Mouse (Mus musculus) stomach, postnatal 0 days (tissue): Measurements from ENCODE around the gene 2410131K14Rik. TPM values are rescaled to one million over a fixed set of nuclear protein-coding genes. Genes with fewer than 3 reads are reported as not detected.

Source experiments
- ATAC-seq: fragments of 200-750 bp; cut with Nextera tagmentation; 2 replicates; pipeline ENCODE4 v1.8.0; 2017; ENCODE audit not compliant: low FRiP score, low TSS enrichment
- DNase-seq: peaks from one replicate; pipeline ENCODE4 v3.0.0-alpha.2; 2016; ENCODE audit warnings: low spot score
- H3K27ac ChIP-seq: fragments of 300-500 bp; sonication (generic); replicated peaks from 2 replicates; pipeline ENCODE4 v1.5.1; 2014; ENCODE audit warnings: mild to moderate bottlenecking, control low read depth
- H3K27me3 ChIP-seq: fragments of 300-500 bp; sonication (generic); 2 replicates; pipeline ENCODE4 v1.6.1; 2014; ENCODE audit warnings: low read length; ENCODE audit not compliant: control insufficient read depth, insufficient read depth
- H3K36me3 ChIP-seq: fragments of 300-500 bp; sonication (generic); 2 replicates; pipeline ENCODE4 v1.6.1; 2014; ENCODE audit warnings: low read length, mixed read lengths; ENCODE audit not compliant: control insufficient read depth, insufficient read depth
- H3K4me1 ChIP-seq: fragments of 300-500 bp; sonication (generic); replicated peaks from 2 replicates; pipeline ENCODE4 v1.6.1; 2014; ENCODE audit warnings: antibody characterized with exemption; ENCODE audit not compliant: control insufficient read depth, insufficient read depth
- H3K4me2 ChIP-seq: fragments of 300-500 bp; sonication (generic); replicated peaks from 2 replicates; pipeline ENCODE4 v1.6.1; 2014; ENCODE audit warnings: low read depth, mild to moderate bottlenecking, control low read depth, moderate library complexity
- H3K4me3 ChIP-seq: fragments of 300-500 bp; sonication (generic); 2 replicates; pipeline ENCODE4 v1.5.1; 2014; ENCODE audit warnings: low read depth, low read length, control low read depth
- H3K9ac ChIP-seq: fragments of 300-500 bp; sonication (generic); 2 replicates; pipeline ENCODE4 v1.6.1; 2014; ENCODE audit warnings: mild to moderate bottlenecking, low read length, control low read depth, mixed read lengths
- H3K9me3 ChIP-seq: fragments of 300-500 bp; sonication (generic); 2 replicates; pipeline ENCODE4 v1.6.1; 2016; ENCODE audit warnings: low read length; ENCODE audit not compliant: control insufficient read depth
- CTCF ChIP-seq: IDR thresholded peaks from 2 replicates; pipeline ENCODE4 v1.5.1; 2016; ENCODE audit warnings: antibody characterized with exemption, low read depth, mild to moderate bottlenecking, moderate library complexity
- EP300 ChIP-seq: optimal IDR thresholded peaks from 2 replicates; pipeline ENCODE3; 2016; ENCODE audit warnings: antibody characterized with exemption
- WGBS: fragments of 180-500 bp; shearing (Covaris S2); extraction: QIAGEN DNeasy Blood & Tissue Kit; methylation state at CpG from one replicate; pipeline ENCODE4 v1.1.7; 2014; 5-methylcytosine and 5-hydroxymethylcytosine counted together
- polyA plus RNA-seq: library from polyadenylated mRNA; unstranded; fragments of >200 nt; fragmentation: Nextera tagmentation; extraction: Ambion mirVana; gene quantifications from 2 replicates; pipeline ENCODE4 v1.2.1, GENCODE M21; 2015

The 2410131K14Rik gene
- polyA plus RNA-seq, 1 experiment from 2014 or later: 3.8 TPM

GRCm38 (mm10) chr5:118294086-118294864 is 49.2 kb downstream of the 2410131K14Rik start:
- WGBS: 13% methylated on average over 23 of the region's 23 CpGs
- H3K36me3 ChIP-seq: no peaks in the 10 kb centered on the region
- H3K27me3 ChIP-seq: no peaks in the 10 kb centered on the region
- peak overlapping the region; percentile 47 for H3K4me2 ChIP-seq
- no peaks in the 10 kb centered on the region for H3K9me3 ChIP-seq
- H3K4me1 ChIP-seq: peaks cover 2% of the 10 kb centered on the region; the same call in 1 of the 2 replicates
- H3K27ac ChIP-seq: peak overlapping the region; percentile 75
- peak overlapping the region; percentile 24; the same call in 1 of the 2 replicates for H3K4me3 ChIP-seq
- ATAC-seq: peak; percentile 73
- peak; percentile 88 for DNase-seq
- H3K9ac ChIP-seq: no peak overlapping the region
- peak; percentile 18; the same call in 1 of the 2 replicates for TF ChIP-seq CTCF
- TF ChIP-seq EP300: no peak

GRCm38 (mm10) chr5:118294865-118295258 is 49.8 kb downstream of the 2410131K14Rik start:
- ATAC-seq (no peak), DNase-seq (no peak)
- H3K4me2 ChIP-seq: peak overlapping the region; percentile 47
- H3K4me1 ChIP-seq: peaks cover 2% of the 10 kb centered on the region; the same call in 1 of the 2 replicates
- no peak overlapping the region for H3K4me3 ChIP-seq
- H3K27me3 ChIP-seq: no peaks in the 10 kb centered on the region
- H3K27ac ChIP-seq: peak overlapping the region; percentile 75
- H3K9me3 ChIP-seq: no peaks in the 10 kb centered on the region
- H3K9ac ChIP-seq: no peak overlapping the region
- TF ChIP-seq CTCF (no peak), EP300 (no peak)
- WGBS: 69% methylated on average over 7 of the region's 7 CpGs
- H3K36me3 ChIP-seq: no peaks in the 10 kb centered on the region

DNA sequence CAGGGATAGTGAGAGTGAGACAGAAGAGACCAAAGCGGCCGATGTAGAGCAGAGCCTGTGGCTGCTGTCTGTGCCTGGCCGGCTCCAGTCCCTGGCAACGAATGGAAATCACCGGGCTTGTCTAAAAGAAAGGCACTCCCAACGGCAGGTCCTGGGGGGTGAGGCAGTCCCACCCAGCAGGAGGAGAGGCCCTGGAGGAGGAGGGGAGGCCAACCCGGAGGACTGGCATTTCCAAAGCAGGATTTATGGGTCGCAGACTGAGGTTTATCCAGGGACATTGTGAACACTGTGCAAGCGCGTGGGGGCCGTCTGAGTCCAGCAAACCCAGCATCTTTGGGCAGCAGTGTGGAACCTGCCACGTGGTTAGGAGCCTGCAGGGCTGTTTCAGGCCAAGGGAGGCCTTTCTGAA is 52.3 kb downstream of the 2410131K14Rik start:
- Histone ChIP-seq H3K4me2 (no peak overlapping the region), H3K27me3 (no peaks in the 10 kb centered on the region), H3K4me1 (peaks cover 2% of the 10 kb centered on the region; the same call in 1 of the 2 replicates), H3K36me3 (no peaks in the 10 kb centered on the region), H3K4me3 (no peak overlapping the region), H3K9ac (no peak overlapping the region), H3K9me3 (no peaks in the 10 kb centered on the region), H3K27ac (no peak overlapping the region)
- 23% methylated on average over 12 of the region's 12 CpGs for WGBS
- ATAC-seq: no peak
- no peak for TF ChIP-seq EP300
- no peak for TF ChIP-seq CTCF
- DNase-seq: peak; percentile 40

DNA sequence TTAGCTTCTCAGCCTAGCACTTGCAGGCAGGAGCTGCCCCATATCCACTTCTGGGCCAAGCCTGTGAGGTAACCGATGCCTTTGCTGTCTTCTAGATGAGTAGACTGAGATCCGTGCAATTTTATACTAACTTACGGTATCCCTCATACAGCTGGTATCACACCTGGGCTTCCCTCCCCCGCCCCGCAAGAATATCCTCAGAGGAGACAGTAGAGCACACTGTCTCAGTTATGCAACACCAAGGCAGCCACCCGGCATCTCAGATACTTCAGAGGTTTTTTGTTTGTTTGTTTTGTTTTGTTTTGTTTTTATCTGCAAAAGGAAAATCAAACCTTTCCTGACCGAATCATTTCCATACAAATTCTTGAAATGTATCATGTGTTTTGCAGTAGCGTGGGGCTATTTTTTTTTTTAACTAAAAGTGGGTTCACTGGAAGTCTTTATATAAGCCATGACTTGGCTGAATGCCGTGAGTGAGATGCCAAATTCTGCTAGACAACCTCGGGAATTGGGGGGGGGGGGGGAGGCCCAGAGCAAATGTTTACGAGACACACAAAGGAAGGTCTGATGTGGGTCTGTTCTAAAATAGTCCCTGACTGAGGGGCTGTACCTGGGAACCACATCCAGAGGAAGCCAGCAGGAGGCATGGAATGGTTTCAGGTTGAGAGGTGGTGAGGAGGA is 54.8 kb downstream of the 2410131K14Rik start:
- DNase-seq: no peak
- Histone ChIP-seq H3K4me2 (no peak overlapping the region), H3K36me3 (no peaks in the 10 kb centered on the region), H3K9ac (no peak overlapping the region), H3K4me3 (no peak overlapping the region), H3K27me3 (no peaks in the 10 kb centered on the region), H3K9me3 (no peaks in the 10 kb centered on the region), H3K27ac (no peak overlapping the region), H3K4me1 (no peaks in the 10 kb centered on the region)
- 54% methylated on average over 11 of the region's 11 CpGs for WGBS
- no peak for ATAC-seq
- no peak for TF ChIP-seq CTCF
- TF ChIP-seq EP300: no peak

GRCm38 (mm10) chr5:118302466-118303155 is 57.6 kb downstream of the 2410131K14Rik start:
- WGBS: 25% methylated on average over 9 of the region's 9 CpGs
- DNase-seq (peak; percentile 72), ATAC-seq (peak; percentile 57)
- TF ChIP-seq CTCF (no peak), EP300 (no peak)
- H3K4me2 ChIP-seq: no peak overlapping the region
- no peak overlapping the region for H3K9ac ChIP-seq
- H3K4me3 ChIP-seq: no peak overlapping the region
- no peak overlapping the region for H3K27ac ChIP-seq
- H3K9me3 ChIP-seq: no peaks in the 10 kb centered on the region
- H3K4me1 ChIP-seq: no peaks in the 10 kb centered on the region
- H3K36me3 ChIP-seq: no peaks in the 10 kb centered on the region
- no peaks in the 10 kb centered on the region for H3K27me3 ChIP-seq
